Mouse (Mus musculus) neural tube, embryonic 15.5 days (tissue): ENCODE data around the gene Mlf2. TPM values are rescaled to one million over a fixed set of nuclear protein-coding genes. Genes with fewer than 3 reads are reported as not detected.

Experiments used
- ATAC-seq: fragments of 200-750 bp; cut with Nextera tagmentation; 2 replicates; pipeline ENCODE4 v1.8.0; 2017; ENCODE audit warnings: mild to moderate bottlenecking, moderate TSS enrichment, moderate library complexity; ENCODE audit not compliant: low FRiP score
- H3K27ac ChIP-seq: fragments of 300-500 bp; sonication (generic); replicated peaks from 2 replicates; pipeline ENCODE4 v1.5.1; 2015; ENCODE audit warnings: mild to moderate bottlenecking, inconsistent platforms
- H3K27me3 ChIP-seq: fragments of 300-500 bp; sonication (generic); replicated peaks from 2 replicates; pipeline ENCODE4 v1.6.1; 2015; ENCODE audit warnings: inconsistent platforms
- H3K36me3 ChIP-seq: fragments of 300-500 bp; sonication (generic); 2 replicates; pipeline ENCODE4 v1.6.1; 2015; ENCODE audit warnings: inconsistent platforms
- H3K4me1 ChIP-seq: fragments of 300-500 bp; sonication (generic); 2 replicates; pipeline ENCODE4 v1.6.1; 2015; ENCODE audit warnings: inconsistent platforms
- H3K4me2 ChIP-seq: fragments of 300-500 bp; sonication (generic); 2 replicates; pipeline ENCODE4 v1.6.1; 2015; ENCODE audit warnings: inconsistent platforms, mild to moderate bottlenecking, moderate library complexity
- H3K4me3 ChIP-seq: fragments of 300-500 bp; sonication (generic); replicated peaks from 2 replicates; pipeline ENCODE4 v1.5.1; 2015; ENCODE audit warnings: mild to moderate bottlenecking, inconsistent platforms
- H3K9ac ChIP-seq: fragments of 300-500 bp; sonication (generic); replicated peaks from 2 replicates; pipeline ENCODE4 v1.6.1; 2015; ENCODE audit warnings: mild to moderate bottlenecking, inconsistent platforms
- H3K9me3 ChIP-seq: fragments of 300-500 bp; sonication (generic); replicated peaks from 2 replicates; pipeline ENCODE4 v1.6.1; 2016; ENCODE audit warnings: inconsistent platforms
- WGBS: fragments of 180-500 bp; shearing (Covaris S2); methylation state at CpG from one replicate; pipeline ENCODE4 v1.1.7; 2015; ENCODE audit warnings: mixed read lengths; 5-methylcytosine and 5-hydroxymethylcytosine counted together
- polyA plus RNA-seq: library from polyadenylated mRNA; unstranded; fragments of >200 nt; fragmentation: Nextera tagmentation; extraction: Ambion mirVana; gene quantifications from 2 replicates; pipeline ENCODE4 v1.2.1, GENCODE M21; 2015

Mlf2 gene
- polyA plus RNA-seq, 1 experiment from 2014 or later = 603 TPM

DNA sequence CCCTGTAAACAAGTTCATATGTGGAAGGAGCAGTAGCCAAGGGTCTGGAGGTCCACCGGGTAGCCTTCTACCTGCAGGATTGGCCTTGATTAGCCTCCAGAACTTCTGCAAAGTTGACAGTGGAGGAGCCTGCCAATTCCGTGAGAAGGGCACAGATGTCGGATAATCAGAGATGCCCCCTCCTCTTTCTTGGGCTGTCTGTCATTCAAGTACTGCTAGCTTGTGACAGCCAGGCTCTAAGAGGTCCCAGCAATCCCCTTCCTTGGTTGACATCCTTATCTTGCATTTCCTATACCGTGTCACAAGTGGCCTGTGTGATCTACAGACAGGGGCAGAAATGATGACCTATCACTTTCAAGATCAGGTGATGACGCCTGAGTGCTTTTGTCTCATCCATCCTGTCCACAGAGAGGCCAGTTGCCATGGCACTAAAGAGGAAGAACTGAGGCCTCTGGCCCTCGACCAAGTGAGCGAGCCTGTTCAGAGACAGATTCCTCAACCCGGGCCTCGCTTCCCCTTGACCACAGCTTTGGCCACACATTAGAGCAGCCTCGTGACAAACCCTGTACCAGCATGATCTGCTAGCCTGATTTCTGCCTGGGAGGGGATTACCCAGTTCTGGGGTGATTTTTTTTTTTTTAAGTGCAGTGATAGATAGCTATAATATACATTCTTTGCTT, 30.2 kb upstream of the Mlf2 start:
- Histone ChIP-seq H3K4me3 (no peak overlapping the region), H3K4me1 (peaks cover 22% of the 10 kb centered on the region), H3K27me3 (no peaks in the 10 kb centered on the region), H3K9ac (no peak overlapping the region), H3K9me3 (no peaks in the 10 kb centered on the region), H3K4me2 (no peak overlapping the region), H3K27ac (no peak overlapping the region), H3K36me3 (no peaks in the 10 kb centered on the region)
- no peak for ATAC-seq
- 57% methylated on average over 10 of the region's 10 CpGs for WGBS

DNA sequence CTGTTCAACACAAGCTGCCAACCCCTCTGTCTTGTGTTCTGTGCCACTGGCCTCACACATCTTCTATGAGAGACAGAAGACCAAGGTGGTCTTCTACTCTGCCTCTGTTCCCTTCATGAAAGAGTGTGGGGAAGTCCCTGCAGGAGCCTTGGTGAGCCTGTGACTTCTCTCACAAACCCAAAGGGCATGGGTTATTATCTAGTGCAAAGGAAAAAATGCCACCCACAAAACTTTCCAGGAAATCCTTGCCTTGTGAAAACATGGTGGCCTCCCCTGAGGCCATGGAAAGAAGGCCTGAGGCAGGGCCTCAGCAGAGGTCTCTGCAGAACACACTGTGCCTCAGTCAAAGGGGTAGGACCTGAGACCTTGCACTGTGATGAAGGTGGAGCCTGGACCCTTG, 29.3 kb upstream of the Mlf2 start:
- Histone ChIP-seq H3K4me1 (peaks cover 22% of the 10 kb centered on the region), H3K9me3 (no peaks in the 10 kb centered on the region), H3K27ac (no peak overlapping the region), H3K9ac (no peak overlapping the region), H3K4me2 (no peak overlapping the region), H3K36me3 (no peaks in the 10 kb centered on the region), H3K27me3 (no peaks in the 10 kb centered on the region), H3K4me3 (no peak overlapping the region)
- no peak for ATAC-seq

DNA sequence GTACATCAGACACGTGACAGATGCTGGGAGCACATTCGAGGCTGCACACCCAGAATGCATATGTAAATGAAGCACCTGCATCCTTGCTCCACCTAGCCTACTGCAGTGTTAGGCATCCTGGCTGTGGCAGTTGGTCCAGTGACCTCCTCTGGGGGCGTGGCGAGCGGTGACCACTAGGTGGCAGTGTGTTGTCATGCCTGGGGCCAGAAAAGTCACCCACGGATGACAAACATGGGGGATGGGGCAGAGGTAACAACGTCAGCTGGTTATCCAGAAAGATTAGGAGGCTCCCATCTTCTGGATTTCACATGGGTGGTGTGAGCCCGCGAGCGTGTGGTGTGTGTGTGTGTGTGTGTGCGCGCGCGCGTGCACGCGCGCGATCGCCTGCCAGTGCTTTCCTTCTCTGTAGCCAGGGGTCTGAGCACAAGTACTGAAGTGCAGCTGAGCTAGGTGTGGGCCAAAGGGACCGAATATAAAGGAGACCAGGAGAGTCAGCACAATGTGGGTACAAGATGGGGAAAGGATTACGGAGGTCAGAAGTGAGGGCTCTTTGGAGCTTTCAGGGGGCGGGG, 27.5 kb upstream of the Mlf2 start:
- ATAC-seq = peak; percentile 88
- peak overlapping the region; percentile 67 for H3K9ac ChIP-seq
- under 1% methylated on average over 23 of the region's 23 CpGs for WGBS
- H3K27me3 ChIP-seq = no peaks in the 10 kb centered on the region
- peak overlapping the region; percentile 80 for H3K4me2 ChIP-seq
- H3K27ac ChIP-seq = peak overlapping the region; percentile 99
- no peaks in the 10 kb centered on the region for H3K9me3 ChIP-seq
- H3K4me1 ChIP-seq = peaks cover 22% of the 10 kb centered on the region
- no peaks in the 10 kb centered on the region for H3K36me3 ChIP-seq
- peak overlapping the region; percentile 44 for H3K4me3 ChIP-seq

DNA sequence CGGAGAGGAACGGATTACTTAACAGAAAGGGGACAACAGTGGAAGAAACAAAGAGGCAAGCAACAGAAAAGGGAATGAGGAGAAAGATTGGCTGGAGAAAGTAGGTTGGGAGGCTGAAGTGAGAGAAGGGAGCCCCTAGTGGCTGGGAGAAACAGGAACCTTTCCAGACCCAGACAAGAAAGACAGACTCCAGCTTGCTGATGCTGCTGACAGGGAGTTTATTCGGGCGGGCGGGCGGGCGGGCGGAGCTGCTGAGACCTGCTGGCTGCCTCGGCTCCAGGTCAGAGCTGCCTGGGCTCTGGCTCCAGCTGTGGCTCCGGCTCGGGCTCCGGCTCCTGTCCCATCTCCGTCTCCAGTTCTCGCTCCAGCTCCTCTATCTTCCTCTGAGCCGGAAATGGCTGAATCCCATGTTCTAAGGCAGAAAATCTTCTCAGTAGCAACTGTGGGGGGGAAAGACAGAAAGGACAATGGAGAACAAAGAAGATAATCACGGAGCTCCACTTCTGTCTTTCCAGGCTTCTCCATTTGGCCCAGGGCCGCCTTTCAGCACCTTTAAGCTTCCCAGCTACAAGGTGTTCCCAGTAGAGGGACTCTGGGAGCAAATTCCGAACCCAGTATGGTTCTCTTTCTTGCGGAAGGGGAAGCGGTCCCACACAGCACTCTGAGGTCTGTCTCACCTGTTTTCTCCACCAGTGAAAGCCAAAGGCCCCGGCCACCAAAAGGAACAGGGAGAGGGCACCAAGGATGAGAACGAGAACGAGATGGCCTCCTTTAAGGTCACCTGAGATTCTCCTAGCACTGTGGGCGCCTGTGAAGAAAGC, 26.8 kb upstream of the Mlf2 start:
- Histone ChIP-seq H3K4me1 (peaks cover 22% of the 10 kb centered on the region), H3K4me2 (peak overlapping the region; percentile 80), H3K9me3 (no peaks in the 10 kb centered on the region), H3K36me3 (no peaks in the 10 kb centered on the region), H3K4me3 (peak overlapping the region; percentile 44), H3K27ac (peak overlapping the region; percentile 99), H3K27me3 (no peaks in the 10 kb centered on the region), H3K9ac (peak overlapping the region; percentile 67)
- peak; percentile 86 for ATAC-seq
- 7% methylated on average over 24 of the region's 24 CpGs for WGBS

DNA sequence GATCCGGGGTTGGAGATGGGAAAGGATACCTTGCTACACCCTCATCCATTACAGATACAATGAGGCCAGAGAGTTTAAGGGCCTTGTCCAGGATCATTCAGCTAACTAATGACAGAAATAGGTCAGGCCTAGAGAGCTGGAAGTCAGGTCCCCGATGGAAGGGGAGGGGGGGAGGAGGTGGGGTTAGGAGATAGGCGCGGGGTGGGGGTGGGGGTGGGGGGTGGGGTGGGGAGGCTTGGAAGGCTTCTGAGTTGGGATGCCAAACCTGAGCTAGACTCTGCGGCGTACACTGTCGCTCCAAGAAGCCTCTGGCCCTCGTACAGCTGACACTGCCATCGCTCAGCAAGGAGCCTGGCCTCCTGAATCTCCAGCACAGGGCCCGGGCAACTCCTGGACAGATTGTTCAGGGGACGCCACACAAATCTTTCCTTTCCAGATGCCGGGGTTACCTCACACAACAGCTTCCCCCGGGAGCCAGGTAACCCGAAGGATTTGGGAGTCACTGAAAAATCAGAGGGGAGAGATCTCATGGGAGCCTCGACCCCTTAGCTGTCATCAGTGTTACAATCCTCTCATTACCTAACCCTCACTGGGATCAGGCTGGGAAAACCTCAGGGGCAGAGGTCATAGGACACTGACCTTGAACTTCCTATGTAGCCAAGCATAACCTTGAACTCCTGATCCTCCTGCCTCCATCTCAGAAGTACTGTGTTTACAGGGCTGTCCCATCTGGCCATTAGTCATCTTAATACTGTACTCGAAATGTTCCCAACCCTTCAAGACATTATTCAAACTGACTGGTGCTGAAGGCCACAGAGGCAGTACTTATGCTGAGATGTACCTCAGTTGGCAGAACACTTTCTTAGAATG, 26.0 kb upstream of the Mlf2 start:
- Histone ChIP-seq H3K36me3 (no peaks in the 10 kb centered on the region), H3K27ac (peak overlapping the region; percentile 99), H3K27me3 (no peaks in the 10 kb centered on the region), H3K4me3 (peak overlapping the region; percentile 44), H3K4me2 (peak overlapping the region; percentile 80), H3K9ac (peak overlapping the region; percentile 67), H3K4me1 (peaks cover 30% of the 10 kb centered on the region), H3K9me3 (no peaks in the 10 kb centered on the region)
- 36% methylated on average over 14 of the region's 16 CpGs for WGBS
- ATAC-seq = no peak

DNA sequence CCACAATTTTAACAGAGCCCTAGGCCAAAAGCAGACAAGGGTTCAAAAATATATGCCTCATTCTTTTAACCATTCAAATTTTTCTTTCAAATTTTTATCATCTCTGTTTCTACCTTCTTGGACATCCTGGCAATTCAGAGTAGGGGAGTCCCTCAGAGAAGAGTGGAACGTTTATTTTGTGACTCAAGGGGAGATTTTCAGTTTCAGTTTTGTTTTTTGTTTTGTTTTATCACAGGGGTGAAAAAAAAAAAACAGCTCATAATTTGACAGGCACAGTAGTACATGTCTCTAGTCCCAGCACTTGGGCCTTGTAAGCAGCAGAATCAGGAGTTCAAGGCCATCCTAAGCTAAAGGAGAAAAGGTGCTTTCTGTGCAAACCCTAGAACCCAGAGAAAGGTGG, 23.4 kb upstream of the Mlf2 start:
- H3K27me3 ChIP-seq = no peaks in the 10 kb centered on the region
- H3K4me3 ChIP-seq = no peak overlapping the region
- peaks cover 36% of the 10 kb centered on the region for H3K4me1 ChIP-seq
- no peaks in the 10 kb centered on the region for H3K9me3 ChIP-seq
- peaks cover 2% of the 10 kb centered on the region for H3K36me3 ChIP-seq
- H3K4me2 ChIP-seq = no peak overlapping the region
- 83% methylated on average over 1 of the region's 1 CpGs for WGBS
- no peak overlapping the region for H3K9ac ChIP-seq
- H3K27ac ChIP-seq = no peak overlapping the region
- ATAC-seq = no peak

DNA sequence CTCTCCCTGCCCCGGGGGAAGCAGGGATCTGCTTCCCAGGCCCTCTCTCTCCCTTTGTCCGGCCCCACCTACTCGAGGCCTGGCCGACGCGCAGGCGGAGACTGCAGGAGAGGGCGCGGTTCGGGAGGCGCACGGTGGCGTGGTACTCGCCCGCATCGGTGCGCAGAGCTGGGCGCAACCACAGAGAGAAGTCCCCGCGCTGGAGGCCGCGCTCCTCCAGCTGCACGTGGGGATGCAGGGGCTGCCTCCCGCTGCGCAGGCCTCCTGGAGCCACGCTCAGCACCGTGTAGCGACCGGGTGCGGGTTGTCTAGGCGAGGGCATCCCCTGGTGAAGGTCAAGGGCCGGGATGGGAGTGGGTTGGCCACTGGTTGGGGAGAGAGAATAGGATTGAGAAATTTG, 21.2 kb upstream of the Mlf2 start:
- 0 out of 2 replicates have a peak overlapping the region, but pooled peaks have one; percentile 28 for H3K27ac ChIP-seq
- no peaks in the 10 kb centered on the region for H3K9me3 ChIP-seq
- H3K4me1 ChIP-seq = peaks cover 37% of the 10 kb centered on the region
- H3K4me2 ChIP-seq = peak overlapping the region; percentile 50
- no peak for ATAC-seq
- 0 out of 2 replicates have a peak overlapping the region, but pooled peaks have one; percentile 6 for H3K4me3 ChIP-seq
- WGBS = 3% methylated on average over 32 of the region's 32 CpGs
- H3K36me3 ChIP-seq = peaks cover 23% of the 10 kb centered on the region
- peak overlapping the region; percentile 36 for H3K9ac ChIP-seq
- no peaks in the 10 kb centered on the region for H3K27me3 ChIP-seq

DNA sequence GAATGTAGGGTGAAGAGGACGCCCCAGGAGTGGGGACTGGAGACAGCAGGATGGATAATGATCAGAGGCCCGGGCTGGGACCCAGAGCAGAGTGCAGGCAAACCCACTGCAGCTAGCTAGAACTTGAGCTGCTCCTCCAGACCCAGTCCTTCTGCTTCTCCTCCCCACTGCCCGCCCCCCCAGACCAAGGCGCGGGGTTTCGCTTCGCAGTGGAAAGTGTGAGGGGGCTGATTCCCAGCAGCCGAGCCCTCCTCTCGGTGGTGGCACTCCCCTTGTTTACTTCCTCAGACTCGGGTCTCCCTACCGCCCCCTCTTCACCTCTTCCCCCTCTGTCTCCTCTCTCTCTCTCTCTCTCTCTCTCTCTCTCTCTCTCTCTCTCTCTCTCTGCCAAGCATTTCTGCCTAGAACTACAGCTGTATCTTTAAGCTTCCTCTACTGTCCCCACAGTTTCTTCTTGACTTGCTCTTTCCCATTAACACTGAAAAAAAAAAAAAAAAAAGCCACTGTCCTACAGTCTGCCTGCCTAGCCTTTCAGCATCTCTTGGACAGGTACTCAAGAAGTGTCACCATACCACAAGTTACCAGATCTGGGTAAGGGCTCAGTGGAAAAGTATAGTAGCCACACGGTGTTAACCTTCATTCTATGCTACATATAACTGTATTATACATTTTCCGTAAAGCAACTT, 19.5 kb upstream of the Mlf2 start, which contains the start of gene Lag3:
Lag3 (minus strand) TSS at position 173 of the 686 bp plus-strand sequence.
- Histone ChIP-seq H3K9ac (no peak within 1 kb of the TSS), H3K9me3 (no peaks in the 10 kb centered on the region), H3K36me3 (peaks cover 23% of the 10 kb centered on the region), H3K4me1 (peaks cover 44% of the 10 kb centered on the region), H3K4me3 (no peak within 1 kb of the TSS), H3K27me3 (no peaks in the 10 kb centered on the region), H3K4me2 (no peak within 1 kb of the TSS), H3K27ac (no peak within 1 kb of the TSS)
- 23% methylated on average over 11 of the region's 13 CpGs for WGBS
- no peak for ATAC-seq

DNA sequence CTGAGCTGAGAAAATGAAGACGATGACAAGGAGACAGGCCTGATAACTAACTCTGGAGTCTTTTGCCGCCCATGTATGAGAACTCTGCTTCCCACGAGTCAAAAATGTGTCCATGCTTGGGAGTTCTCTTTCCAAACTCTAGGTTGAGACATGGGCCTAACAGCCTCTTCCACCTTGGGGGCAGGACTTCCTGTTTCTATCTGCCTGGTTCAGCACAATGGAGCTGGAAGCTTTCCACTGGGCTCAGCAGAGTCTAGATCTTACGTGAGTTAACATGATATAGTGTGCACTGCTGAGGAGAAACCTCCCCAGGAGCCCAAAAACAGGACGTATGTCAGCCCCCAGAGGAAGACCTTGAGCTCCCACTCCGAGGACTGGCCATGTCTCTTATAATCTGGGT, 18.0 kb upstream of the Mlf2 start:
- Histone ChIP-seq H3K4me3 (no peak overlapping the region), H3K9ac (no peak overlapping the region), H3K4me1 (peaks cover 47% of the 10 kb centered on the region), H3K27ac (peak overlapping the region; percentile 46), H3K4me2 (no peak overlapping the region), H3K36me3 (peaks cover 23% of the 10 kb centered on the region), H3K27me3 (no peaks in the 10 kb centered on the region), H3K9me3 (no peaks in the 10 kb centered on the region)
- ATAC-seq = no peak
- 66% methylated on average over 6 of the region's 6 CpGs for WGBS

DNA sequence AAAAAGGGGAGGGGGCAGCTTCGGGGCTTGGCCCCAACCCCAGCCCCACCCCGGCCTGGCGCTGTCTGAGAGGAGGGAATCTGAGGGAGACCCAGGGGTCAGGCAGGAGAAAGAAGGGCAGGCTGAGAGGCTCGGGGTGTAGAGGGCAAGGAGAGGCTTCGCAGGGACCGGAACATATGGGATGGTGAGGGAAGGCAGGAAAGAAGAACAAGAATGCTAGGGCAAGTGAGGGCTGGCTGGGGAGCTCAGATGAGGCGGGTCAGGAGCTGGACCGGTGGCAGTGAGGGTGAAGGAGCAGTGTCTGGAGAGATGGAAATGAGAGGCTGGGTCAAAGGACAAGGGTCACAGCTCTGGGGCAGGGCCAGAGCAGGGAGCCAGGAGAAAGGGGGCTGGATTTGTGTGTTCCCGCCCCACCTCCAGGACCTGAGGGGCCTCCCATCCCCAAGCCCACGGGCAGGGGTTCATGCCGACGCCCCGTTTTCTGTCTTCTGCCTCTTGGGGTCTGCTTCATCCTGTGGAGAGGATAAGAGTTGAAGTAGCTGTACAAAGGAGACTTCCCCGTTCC, 17.4 kb upstream of the Mlf2 start:
- Histone ChIP-seq H3K36me3 (peaks cover 23% of the 10 kb centered on the region), H3K4me3 (no peak overlapping the region), H3K4me2 (0 out of 2 replicates have a peak overlapping the region, but pooled peaks have one; percentile 99), H3K27ac (peak overlapping the region; percentile 46; the same call in 1 of the 2 replicates), H3K4me1 (peaks cover 52% of the 10 kb centered on the region), H3K9ac (peak overlapping the region; percentile 100; the same call in 1 of the 2 replicates), H3K27me3 (no peaks in the 10 kb centered on the region), H3K9me3 (no peaks in the 10 kb centered on the region)
- ATAC-seq = no peak
- 73% methylated on average over 14 of the region's 14 CpGs for WGBS
